Mouse (Mus musculus): ENCODE data around the gene Zbtb17. TPM values are rescaled to one million over a fixed set of nuclear protein-coding genes. Genes with fewer than 3 reads are reported as not detected.
A peak's percentile ranks its signal among the peaks of the same experiment; 100 is the strongest.

Zbtb17 gene
- polyA plus RNA-seq, 1 experiment, result 69.2 TPM

DNA sequence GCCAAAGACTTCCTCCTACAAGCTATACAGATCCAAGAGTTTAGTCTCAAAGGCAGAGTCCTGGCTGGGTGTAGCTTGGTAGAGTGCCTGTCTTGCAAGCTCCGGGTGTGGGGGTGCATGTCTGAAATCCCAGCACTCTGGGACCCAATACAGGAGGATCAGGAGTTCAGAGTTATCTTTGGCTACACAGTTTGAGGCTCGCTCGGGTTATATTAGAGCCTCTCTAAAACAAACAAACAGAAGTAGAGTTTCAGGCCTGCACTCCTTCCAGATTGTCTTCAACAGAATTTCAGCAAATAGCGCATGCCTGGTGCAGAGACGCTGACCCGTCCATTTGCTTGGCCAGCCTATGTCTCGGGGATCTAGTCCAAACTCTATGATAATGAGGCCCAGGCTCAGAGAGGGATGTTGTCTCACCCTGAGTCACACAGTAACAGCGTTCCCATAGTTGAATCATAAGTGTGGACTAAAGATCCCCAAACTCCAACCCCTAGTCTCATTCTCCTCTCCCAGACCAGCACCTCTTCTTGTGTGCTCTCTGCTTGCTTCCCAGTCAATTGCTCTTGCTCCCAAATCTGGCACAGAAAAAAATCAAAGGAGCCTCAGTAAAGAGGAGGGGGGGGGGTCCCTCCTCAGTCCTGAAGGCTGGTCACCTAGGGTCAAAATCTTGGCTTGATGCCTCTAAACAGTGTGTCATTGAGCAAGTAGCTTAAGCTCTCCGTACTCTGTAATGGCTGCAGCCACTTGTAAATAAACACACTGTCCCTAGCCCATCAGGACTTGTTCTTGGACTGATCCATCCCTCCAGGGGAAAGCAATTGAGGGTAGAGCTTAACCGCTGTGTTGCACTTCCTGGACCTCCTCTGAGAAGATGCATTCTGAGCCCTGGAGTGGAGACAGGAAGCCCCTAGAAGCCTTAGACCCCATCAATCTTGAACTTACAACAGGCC is 17.4 kb upstream of the Zbtb17 start:
- DNase-seq (ENCODE audit: low read depth), result no peak
- TF ChIP-seq POLR2A (IDR thresholded peaks at IDR 0.05; ENCODE audit: borderline replicate concordance, extremely low read depth, insufficient read depth, insufficient read length, poor library complexity, severe bottlenecking) (no peak), CTCF (IDR thresholded peaks at IDR 0.05; ENCODE audit: borderline replicate concordance, extremely low read depth, insufficient read depth, insufficient read length) (no peak)

DNA sequence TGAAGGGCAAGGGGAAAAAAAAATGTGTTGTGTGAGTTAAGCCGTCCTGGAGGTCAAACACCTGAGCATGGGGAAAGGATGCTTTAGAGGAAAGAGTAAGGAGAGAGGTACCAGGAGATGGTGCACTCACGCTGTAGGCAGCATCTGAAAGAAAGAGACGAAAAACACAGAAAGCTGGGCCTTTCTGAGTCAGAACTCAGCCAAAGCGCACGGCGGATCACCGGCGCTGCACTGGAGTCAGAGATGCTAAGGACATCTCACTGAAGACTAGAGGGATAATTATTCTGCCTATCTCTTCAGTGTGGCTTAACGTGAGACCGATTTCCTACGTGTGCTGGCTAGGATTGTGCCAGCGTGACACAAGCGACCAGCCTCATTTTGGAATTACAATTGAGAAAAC is 16.5 kb upstream of the Zbtb17 start:
- DNase-seq (ENCODE audit: low read depth), result no peak
- TF ChIP-seq POLR2A (IDR thresholded peaks at IDR 0.05; ENCODE audit: borderline replicate concordance, extremely low read depth, insufficient read depth, insufficient read length, poor library complexity, severe bottlenecking) (no peak), CTCF (IDR thresholded peaks at IDR 0.05; ENCODE audit: borderline replicate concordance, extremely low read depth, insufficient read depth, insufficient read length) (no peak)

DNA sequence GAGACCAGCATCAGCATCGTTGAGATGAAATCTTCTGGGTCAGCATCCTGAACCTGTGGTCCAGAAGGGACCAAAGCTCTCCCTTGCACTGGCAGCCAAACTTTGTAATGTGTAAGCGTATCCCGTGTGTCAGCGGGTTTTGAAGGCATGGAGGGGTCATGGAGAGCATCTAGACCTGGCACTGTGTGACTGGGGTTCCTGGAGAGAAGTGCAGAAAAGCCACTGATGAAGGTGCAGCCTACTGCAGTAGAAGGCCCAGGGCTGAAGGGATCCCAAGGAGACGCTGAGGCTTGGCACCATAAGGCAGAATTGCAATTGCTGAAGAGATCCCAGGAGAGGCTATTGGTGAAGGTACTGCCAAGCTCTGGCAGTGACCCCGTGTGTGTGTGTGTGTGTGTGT is 15.1 kb upstream of the Zbtb17 start:
- no peak for DNase-seq (ENCODE audit: low read depth)
- TF ChIP-seq CTCF (IDR thresholded peaks at IDR 0.05; ENCODE audit: borderline replicate concordance, extremely low read depth, insufficient read depth, insufficient read length) (no peak), POLR2A (IDR thresholded peaks at IDR 0.05; ENCODE audit: borderline replicate concordance, extremely low read depth, insufficient read depth, insufficient read length, poor library complexity, severe bottlenecking) (no peak)

- no peak for DNase-seq (ENCODE audit: low read depth)
- TF ChIP-seq CTCF (IDR thresholded peaks at IDR 0.05; ENCODE audit: borderline replicate concordance, extremely low read depth, insufficient read depth, insufficient read length) (peak; percentile 54), POLR2A (IDR thresholded peaks at IDR 0.05; ENCODE audit: borderline replicate concordance, extremely low read depth, insufficient read depth, insufficient read length, poor library complexity, severe bottlenecking) (no peak)
Measured at GRCm38 (mm10) chr4:141429847-141430246, 14.6 kb upstream of the Zbtb17 start.

DNA sequence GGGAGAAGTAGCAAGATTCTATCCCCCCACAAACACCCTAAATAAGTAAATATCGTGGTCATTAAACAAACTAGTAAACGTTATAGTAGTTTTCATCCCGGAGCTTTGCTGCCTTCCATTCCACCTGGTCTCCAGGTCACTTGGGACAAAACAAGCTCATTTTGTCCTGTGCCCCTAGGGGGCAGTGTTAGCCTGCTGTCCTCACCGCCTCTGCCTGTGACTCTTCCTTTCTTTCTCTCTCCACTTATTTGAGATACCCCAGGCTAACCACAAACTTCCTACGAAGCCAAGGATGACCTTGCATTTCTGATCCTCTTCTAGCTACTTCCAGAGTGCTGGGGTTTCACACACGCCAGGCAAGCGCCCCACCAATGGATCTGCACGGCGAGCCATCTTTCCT is 13.5 kb upstream of the Zbtb17 start:
- peak; percentile 77 for DNase-seq (ENCODE audit: low read depth)
- TF ChIP-seq POLR2A (IDR thresholded peaks at IDR 0.05; ENCODE audit: borderline replicate concordance, extremely low read depth, insufficient read depth, insufficient read length, poor library complexity, severe bottlenecking), result no peak
- TF ChIP-seq CTCF (IDR thresholded peaks at IDR 0.05; ENCODE audit: borderline replicate concordance, extremely low read depth, insufficient read depth, insufficient read length), result peak; percentile 80

GRCm38 (mm10) chr4:141432666-141433065 is 11.8 kb upstream of the Zbtb17 start:
- DNase-seq (ENCODE audit: low read depth), result no peak
- no peak for TF ChIP-seq POLR2A (IDR thresholded peaks at IDR 0.05; ENCODE audit: borderline replicate concordance, extremely low read depth, insufficient read depth, insufficient read length, poor library complexity, severe bottlenecking)
- no peak for TF ChIP-seq CTCF (IDR thresholded peaks at IDR 0.05; ENCODE audit: borderline replicate concordance, extremely low read depth, insufficient read depth, insufficient read length)

DNA sequence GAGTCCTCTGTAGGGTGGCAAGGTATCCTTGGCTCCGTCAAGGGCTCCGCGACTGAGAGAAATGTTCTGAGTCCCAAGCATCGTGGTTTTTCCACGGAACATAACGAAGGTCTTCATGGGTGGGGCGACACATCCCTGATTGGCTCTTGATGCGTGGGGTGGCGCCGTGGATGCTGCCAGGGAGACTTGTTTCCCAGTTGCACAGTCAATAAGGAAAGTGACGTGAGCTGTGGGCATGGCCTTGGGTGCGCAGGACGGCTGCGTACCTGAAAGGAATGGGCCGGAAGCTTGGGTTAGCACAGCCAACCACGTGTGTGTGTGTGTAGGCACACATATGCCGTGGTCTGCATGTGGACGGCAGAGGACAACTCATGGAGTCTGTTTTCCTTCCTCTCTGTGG is 11.3 kb upstream of the Zbtb17 start:
- TF ChIP-seq CTCF (IDR thresholded peaks at IDR 0.05; ENCODE audit: borderline replicate concordance, extremely low read depth, insufficient read depth, insufficient read length) (no peak), POLR2A (IDR thresholded peaks at IDR 0.05; ENCODE audit: borderline replicate concordance, extremely low read depth, insufficient read depth, insufficient read length, poor library complexity, severe bottlenecking) (no peak)
- no peak for DNase-seq (ENCODE audit: low read depth)

DNA sequence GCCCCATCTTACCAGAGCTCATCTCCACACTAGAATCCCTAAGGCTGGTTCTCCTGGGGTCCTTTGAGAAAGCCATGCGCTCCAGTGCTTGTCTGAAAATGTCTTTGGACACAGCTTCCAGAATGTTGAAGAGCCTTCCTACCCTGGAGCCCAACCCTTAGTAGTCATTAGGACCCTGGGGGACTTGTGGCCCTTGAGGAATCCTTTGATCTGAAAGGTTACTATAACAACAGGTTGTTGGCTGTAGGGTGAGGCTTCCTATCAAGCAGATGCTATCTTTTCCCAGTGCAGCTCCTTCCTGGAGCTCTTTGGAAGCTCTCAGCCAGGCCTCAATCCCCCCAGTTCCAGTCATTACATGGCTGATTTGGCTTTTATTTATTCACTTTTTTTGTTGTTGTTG is 8.5 kb upstream of the Zbtb17 start, which contains the start of gene Srarp:
Gene Srarp (minus strand): TSS at position 132 of the 400 bp plus-strand sequence.
- DNase-seq (ENCODE audit: low read depth), result no peak
- no peak for TF ChIP-seq POLR2A (IDR thresholded peaks at IDR 0.05; ENCODE audit: borderline replicate concordance, extremely low read depth, insufficient read depth, insufficient read length, poor library complexity, severe bottlenecking)

DNA sequence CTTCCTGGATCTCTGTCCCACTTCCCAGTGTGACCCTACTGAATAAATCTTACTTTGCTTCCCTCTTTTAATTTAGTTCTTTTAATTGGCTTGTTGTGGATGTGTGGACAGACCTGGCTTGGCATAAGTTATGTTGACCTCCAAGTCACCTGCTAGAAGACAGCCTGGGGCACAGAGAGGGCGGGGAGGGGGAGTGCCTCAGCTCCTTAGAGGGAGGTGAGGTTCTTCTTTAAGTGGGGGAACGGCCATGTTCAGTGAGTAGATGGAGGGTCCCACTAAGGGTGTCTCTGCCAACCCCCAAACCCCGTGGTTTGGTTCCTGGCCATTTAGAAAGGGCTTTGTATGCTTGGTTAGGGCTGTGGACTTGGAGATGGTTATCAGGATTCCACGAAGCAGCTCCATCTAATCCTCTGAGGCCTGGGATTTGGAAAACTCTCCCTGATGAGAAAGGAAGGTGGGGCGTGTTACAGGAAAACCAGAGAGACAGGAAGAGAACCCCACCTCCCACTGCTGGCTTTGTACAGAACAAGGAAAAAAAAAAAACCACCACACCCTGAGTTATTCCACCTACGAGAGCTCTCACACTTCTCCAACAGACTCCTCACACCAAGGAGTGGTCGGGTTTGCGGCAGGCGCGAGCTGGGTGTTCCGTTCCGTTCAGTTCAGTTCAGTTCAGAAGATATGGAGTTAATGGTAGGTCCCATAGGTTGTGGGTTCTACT is 5.2 kb upstream of the Zbtb17 start:
- no peak for DNase-seq (ENCODE audit: low read depth)
- TF ChIP-seq POLR2A (IDR thresholded peaks at IDR 0.05; ENCODE audit: borderline replicate concordance, extremely low read depth, insufficient read depth, insufficient read length, poor library complexity, severe bottlenecking) (no peak), CTCF (IDR thresholded peaks at IDR 0.05; ENCODE audit: borderline replicate concordance, extremely low read depth, insufficient read depth, insufficient read length) (no peak)

DNA sequence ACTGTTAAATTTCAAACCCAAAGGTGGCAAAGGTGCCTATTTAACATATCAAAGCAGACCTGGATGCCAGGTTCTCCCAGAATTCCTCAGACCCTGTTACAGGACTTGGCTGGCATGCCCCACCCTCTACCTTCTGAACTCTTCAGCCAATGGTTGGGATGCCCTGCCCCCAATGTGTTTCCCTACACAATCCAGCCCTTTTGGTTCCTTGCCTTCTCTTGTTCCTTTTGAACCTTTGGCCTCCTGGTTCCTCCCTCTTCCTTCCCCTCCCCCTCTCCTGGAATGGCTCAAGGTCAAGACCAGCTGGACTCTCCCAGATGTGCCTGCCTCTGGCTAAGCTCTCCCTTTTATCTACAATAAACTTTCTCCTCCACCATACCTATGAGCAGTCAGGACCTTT is 3.6 kb upstream of the Zbtb17 start:
- DNase-seq (ENCODE audit: low read depth), result no peak
- TF ChIP-seq POLR2A (IDR thresholded peaks at IDR 0.05; ENCODE audit: borderline replicate concordance, extremely low read depth, insufficient read depth, insufficient read length, poor library complexity, severe bottlenecking) (no peak), CTCF (IDR thresholded peaks at IDR 0.05; ENCODE audit: borderline replicate concordance, extremely low read depth, insufficient read depth, insufficient read length) (no peak)

GRCm38 (mm10) chr4:141443641-141444429 is 619 bp upstream of the Zbtb17 start:
- DNase-seq (ENCODE audit: low read depth), result no peak
- TF ChIP-seq POLR2A (IDR thresholded peaks at IDR 0.05; ENCODE audit: borderline replicate concordance, extremely low read depth, insufficient read depth, insufficient read length, poor library complexity, severe bottlenecking) (no peak), CTCF (IDR thresholded peaks at IDR 0.05; ENCODE audit: borderline replicate concordance, extremely low read depth, insufficient read depth, insufficient read length) (no peak)
